Mouse (Mus musculus) cortical plate, adult 2 months (tissue): Measurements from ENCODE around the gene Pi4k2b. TPM values are rescaled to one million over a fixed set of nuclear protein-coding genes. Genes with fewer than 3 reads are reported as not detected.
"Not testable (repeated sequence)": the region's sequence is repeated elsewhere in the genome, so short reads cannot be mapped to it uniquely, and the experiment has no call there.

Experiments used
- H3K27ac ChIP-seq: fragments of 200-500 bp; 2 replicates; pipeline ENCODE4 v1.5.1; 2012; ENCODE audit warnings: low read length, control low read depth, inconsistent platforms; ENCODE audit not compliant: insufficient read depth
- H3K4me1 ChIP-seq: fragments of 200-500 bp; 2 replicates; pipeline ENCODE4 v1.6.1; 2011; ENCODE audit warnings: low read length; ENCODE audit not compliant: control insufficient read depth, insufficient read depth
- H3K4me3 ChIP-seq: fragments of 200-500 bp; 2 replicates; pipeline ENCODE4 v1.5.1; 2011; ENCODE audit warnings: mild to moderate bottlenecking, low read length, control low read depth; ENCODE audit not compliant: insufficient read depth
- CTCF ChIP-seq: fragments of 200-500 bp; IDR thresholded peaks from 2 replicates; pipeline ENCODE4 v1.5.1; 2011; ENCODE audit warnings: mild to moderate bottlenecking, control low read depth, low read length; ENCODE audit not compliant: insufficient read depth; ENCODE audit errors: extremely low read depth
- POLR2A ChIP-seq: fragments of 200-500 bp; IDR thresholded peaks from 2 replicates; pipeline ENCODE4 v1.6.1; 2011; ENCODE audit warnings: mild to moderate bottlenecking, low read length, control low read depth; ENCODE audit not compliant: insufficient read depth; ENCODE audit errors: extremely low read depth
- polyA plus RNA-seq: library from polyadenylated mRNA; depleted of rRNA; stranded (reverse); fragments of >200 nt; gene quantifications from 2 replicates; pipeline ENCODE4 v1.2.3, GENCODE M21; 2012

Pi4k2b gene
- polyA plus RNA-seq, 1 experiment: 2.5 TPM

DNA sequence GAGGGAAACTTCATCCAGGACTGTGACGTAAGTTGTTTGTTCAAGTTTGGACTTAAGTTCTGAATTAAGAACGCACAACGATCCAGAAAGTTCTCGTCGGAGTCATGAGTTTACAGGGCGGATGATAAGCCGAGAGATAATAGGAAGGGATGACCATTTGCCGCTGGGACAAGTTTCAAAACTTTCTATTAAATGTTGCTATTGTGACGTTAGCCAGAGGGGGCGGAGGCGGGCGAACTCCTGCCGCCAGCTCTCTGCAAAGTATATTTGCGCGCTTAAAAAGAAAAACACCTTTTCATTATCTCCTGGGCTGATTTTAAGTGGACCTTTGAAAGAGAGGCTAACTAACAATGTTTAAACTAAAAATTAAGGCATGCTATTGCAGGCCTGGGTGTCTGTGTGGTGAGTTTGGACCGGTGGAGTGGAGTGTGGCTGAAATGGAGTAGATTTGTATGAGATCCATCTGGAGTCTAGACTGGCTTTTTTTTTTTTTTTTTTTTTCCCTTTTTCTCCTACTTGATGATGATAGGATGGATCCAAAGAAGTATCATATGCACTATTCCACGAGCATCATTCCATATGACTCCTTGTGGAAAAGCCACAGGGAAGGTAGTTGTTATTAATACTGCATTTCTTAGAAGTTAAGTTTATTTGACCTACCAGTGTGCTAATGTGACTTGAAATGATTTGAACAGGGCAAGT is 889 bp downstream of the Pi4k2b start:
- H3K27ac ChIP-seq: no peak overlapping the region
- peak overlapping the region; percentile 56 for H3K4me3 ChIP-seq
- no peaks in the 10 kb centered on the region for H3K4me1 ChIP-seq
- no peak for TF ChIP-seq CTCF
- no peak for TF ChIP-seq POLR2A

DNA sequence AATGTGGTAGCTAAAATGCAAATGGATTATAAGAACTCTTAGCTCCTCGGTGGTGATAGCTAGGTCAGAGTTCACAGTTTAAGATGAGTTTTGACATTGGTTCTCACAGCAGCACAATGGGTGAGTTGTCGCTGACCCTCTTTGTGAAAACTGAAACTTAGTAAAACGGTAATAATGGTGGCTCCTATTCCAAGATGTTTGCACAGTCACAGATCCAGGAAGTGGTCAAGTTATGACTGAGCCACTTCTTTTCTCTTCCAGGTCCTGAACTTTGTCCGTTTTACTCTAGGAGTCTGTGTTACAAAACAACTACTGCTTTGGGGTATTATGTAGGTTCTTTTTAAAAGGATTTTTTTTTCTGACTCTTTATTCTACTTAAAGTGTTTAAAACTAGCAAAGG is 1.9 kb downstream of the Pi4k2b start:
- Histone ChIP-seq H3K27ac (no peak overlapping the region), H3K4me1 (no peaks in the 10 kb centered on the region), H3K4me3 (no peak overlapping the region)
- TF ChIP-seq CTCF (no peak), POLR2A (no peak)

DNA sequence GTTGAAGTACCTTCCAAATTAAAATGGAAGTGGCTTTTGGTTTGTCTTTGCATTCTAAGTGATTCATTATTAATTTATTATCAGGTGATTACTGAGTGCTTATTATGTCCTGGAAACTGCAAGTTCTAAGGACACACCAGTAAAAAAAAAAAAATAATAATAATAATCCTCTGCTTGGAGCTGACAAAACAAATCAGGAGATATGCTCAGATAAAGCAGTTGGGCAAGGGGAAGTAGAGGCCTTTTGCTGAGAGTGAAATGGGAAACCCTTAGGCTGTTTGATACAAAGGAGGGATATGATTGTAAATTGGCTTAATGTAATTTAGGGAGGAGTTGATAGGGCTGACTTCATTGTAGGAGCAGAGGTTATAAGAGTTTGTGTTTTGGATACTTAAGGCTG is 5.5 kb downstream of the Pi4k2b start:
- TF ChIP-seq POLR2A: no peak
- Histone ChIP-seq H3K4me3 (no peak overlapping the region), H3K4me1 (no peaks in the 10 kb centered on the region), H3K27ac (no peak overlapping the region)

DNA sequence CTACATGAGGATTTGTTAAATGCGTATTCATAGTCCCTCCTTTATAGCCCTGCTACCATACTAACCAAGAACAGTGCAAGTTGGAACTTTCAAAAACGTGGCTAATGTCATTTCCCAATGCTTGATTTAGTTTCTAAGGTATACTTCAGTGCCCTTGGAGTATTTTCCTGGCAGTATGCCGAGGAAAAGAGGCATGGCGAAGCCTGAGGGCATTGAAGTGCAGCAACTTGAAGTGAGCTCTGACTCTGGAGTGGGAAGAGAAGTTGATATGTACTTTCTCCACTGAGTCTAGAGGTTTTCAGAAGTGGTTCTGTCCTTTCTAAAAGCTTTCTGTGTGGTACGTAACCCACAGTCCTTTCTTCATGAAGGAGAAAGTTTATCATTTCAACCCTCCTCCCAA is 7.4 kb downstream of the Pi4k2b start:
- no peak overlapping the region for H3K4me3 ChIP-seq
- H3K4me1 ChIP-seq: no peaks in the 10 kb centered on the region
- H3K27ac ChIP-seq: no peak overlapping the region
- TF ChIP-seq CTCF (no peak), POLR2A (no peak)

DNA sequence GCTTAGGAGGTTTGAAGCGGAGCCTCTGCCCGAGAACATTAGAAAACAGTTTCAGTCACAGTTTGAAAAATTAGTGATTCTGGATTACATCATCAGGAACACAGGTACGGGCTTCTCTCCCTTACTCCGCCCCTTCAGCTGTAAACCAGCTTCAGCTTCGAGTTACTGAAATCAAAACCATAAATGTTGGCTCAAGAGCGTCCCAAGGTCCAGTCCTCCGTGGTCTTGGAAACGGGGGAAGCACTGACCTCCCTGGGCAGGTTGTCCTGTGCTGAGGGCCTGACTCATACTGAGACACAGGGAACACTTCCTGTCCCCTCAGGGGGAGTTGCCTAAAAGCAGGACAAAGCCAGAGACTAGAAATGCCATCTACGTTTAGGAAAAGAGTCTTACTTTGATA is 11.8 kb downstream of the Pi4k2b start:
- no peak for TF ChIP-seq CTCF

DNA sequence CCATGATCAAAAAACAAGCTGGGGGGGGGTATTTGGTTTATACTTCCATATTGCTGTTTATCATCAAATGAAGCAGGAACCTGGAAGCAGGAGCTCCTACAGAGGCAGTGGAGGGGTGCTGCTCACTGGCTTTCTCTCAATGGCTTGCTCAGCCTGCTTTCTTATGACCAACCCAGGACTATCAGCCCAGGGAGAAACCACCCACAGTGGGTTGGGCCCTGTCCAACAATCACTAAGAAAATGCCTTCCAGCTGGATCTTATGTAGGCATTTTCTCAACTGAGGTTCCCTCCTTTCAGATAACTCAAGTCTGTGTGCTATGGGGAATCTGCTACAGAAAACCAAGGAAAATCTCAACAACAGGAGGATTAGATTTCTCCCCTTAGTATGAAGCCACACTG is 12.8 kb downstream of the Pi4k2b start:
- no peak for TF ChIP-seq POLR2A
- no peak for TF ChIP-seq CTCF
- Histone ChIP-seq H3K4me3 (no peak overlapping the region), H3K4me1 (no peaks in the 10 kb centered on the region), H3K27ac (no peak overlapping the region)

More for the DNA sequence above, 11.8 kb downstream of the Pi4k2b start:
- H3K4me3 ChIP-seq: no peak overlapping the region
- no peak overlapping the region for H3K27ac ChIP-seq
- H3K4me1 ChIP-seq: no peaks in the 10 kb centered on the region

DNA sequence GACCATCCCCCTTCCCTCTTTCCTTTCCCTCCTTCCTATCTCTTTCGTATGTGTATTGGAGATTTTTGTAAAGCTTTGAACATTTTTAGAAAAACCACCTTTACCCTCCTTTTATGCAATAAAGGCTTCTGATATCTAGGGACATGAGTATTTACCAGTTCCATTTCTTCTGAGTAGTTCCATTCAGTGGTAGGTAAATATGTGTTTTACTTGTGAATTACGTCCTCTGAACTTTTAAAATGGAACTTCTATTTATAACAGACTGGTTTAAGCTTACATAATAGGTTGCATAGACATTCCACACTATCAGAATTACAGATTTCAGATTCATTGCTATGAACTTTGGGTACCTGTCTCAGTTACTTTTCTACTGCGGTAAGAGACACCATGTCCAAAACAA is 14.0 kb downstream of the Pi4k2b start:
- no peak for TF ChIP-seq CTCF
- TF ChIP-seq POLR2A: no peak
- Histone ChIP-seq H3K27ac (no peak overlapping the region), H3K4me1 (no peaks in the 10 kb centered on the region), H3K4me3 (no peak overlapping the region)

DNA sequence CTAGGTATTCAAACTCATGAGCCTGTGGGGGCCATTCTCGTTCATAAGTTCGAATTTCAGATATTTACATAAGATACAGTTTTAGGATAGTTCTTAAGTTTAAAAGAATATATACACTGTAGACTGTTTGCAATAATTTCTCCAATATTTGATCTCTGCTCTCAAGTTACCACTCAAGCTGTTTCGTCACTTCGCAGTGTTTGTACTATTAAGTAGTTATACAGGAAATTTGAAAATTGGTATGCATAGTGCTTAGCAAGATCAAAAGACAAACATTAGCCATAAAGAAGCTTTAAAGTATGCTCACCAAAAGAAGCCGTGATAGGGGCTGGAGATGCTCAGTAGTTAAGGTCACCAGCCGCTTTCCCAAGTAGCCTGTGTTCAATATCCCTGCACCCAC is 14.6 kb downstream of the Pi4k2b start:
- no peak overlapping the region for H3K27ac ChIP-seq
- no peak overlapping the region for H3K4me3 ChIP-seq
- no peaks in the 10 kb centered on the region for H3K4me1 ChIP-seq
- TF ChIP-seq POLR2A (no peak), CTCF (no peak)

DNA sequence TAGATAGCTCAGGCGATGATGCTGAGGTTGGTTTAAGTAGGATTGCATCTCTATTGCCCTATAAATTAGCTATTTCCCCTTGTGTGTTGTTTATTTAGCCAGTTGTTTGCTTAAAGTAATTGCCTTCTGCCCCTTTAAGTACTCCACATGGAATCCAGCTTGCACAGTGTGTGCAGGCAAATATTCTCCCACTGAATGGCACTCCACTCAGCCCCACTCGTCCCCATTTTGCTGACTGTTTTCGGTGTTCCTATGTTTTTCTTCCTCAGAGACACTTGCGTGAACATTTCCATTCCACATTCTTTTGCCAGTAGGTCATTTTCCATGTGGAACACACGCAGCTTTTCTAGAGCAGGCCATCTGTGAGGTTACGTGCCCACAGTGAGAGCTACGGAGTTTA is 21.2 kb downstream of the Pi4k2b start:
- no peak for TF ChIP-seq CTCF
- no peaks in the 10 kb centered on the region for H3K4me1 ChIP-seq

DNA sequence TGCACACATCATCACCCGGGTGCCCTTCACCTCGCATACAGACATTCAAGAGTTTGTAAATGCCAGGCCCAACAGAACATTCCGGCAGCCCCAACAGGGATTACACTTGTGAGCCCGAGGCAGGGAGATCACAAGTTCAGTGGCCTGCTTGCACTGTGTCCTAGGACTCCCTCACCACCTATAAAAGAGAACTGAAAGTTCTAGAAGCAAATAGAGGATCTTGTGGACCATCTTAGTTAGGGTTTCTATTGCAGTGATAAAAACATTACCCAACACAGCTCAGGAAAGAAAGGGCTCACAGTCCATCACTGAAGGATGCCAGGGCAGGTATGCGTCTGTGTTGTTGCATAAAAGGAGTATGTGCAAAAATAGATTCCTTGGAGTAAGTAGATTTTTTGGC is 32.9 kb downstream of the Pi4k2b start:
- H3K4me1 ChIP-seq: no peaks in the 10 kb centered on the region
- H3K4me3 ChIP-seq: no peak overlapping the region
- H3K27ac ChIP-seq: no peak overlapping the region
- no peak for TF ChIP-seq CTCF
- no peak for TF ChIP-seq POLR2A

More for the DNA sequence above, 21.2 kb downstream of the Pi4k2b start:
- Histone ChIP-seq H3K27ac (no peak overlapping the region), H3K4me3 (no peak overlapping the region)

DNA sequence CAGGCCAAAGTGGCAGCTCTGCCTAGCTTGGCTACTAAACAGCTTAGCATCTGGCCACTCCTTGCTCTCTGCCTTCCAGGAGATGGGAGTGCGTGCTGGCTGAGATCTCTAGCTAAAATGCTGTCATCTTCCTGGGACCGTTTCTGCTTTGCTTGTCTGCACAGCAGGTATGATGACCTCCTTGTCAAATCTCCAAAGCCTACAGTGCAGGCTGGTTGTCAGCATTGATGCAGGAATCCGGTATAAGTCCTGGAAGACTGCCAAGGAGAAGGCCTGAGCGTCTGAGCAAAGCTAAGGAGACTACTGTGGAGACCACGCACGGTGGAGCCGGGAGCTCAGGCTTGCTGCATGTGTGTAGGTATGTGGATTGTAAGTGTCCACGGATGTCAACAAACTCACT is 33.9 kb downstream of the Pi4k2b start, which contains the start of gene Zcchc4:
Gene Zcchc4, plus strand, starts transcription at position 173 of the 400 bp plus-strand sequence.
- TF ChIP-seq POLR2A (no peak), CTCF (no peak)
- Histone ChIP-seq H3K4me3 (no peak within 1 kb of the TSS), H3K27ac (no peak within 1 kb of the TSS), H3K4me1 (no peaks in the 10 kb centered on the region)

DNA sequence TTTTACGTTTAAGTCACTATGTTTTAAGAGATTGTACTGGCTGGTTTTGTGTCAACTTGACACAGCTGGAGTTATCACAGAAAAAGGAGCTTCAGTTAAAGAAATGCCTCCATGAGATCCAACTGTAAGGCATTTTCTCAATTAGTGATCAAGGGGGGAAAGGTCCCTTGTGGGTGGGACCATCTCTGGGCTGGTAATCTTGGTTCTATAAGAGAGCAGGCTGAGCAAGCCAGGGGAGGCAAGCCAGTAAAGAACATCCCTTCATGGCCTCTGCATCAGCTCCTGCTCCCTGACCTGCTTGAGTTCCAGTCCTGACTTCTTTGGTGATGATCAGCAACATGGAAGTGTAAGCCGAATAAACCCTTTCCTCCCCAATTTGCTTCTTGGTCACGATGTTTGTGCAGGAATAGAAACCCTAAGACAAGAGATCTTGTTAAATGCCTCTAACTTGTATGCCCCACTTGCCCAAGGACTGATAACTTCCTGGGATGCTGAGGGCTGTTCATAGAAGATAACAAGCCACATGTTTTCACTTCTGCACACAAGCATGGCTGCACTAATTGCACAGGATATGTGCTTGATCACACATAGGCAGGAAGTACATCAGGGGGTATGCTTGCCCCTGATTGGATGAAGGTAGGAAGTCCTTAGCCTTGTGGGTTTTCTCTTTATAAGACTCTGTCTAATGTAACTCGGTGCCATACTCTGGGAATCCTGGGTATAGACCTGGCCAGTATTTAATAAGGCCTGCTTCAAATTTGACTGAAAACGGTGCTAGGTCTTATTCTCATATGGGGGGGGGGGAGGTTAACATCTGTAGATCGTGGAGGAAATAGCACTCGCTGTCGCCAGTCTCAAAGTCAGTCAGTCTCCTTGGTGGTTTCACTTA is 35.3 kb downstream of the Pi4k2b start:
- not testable (repeated sequence) for H3K4me1 ChIP-seq, H3K4me3 ChIP-seq

More for the DNA sequence above, 35.3 kb downstream of the Pi4k2b start:
- not testable (repeated sequence) for H3K27ac ChIP-seq
